Mouse (Mus musculus): ENCODE results near the gene 4930583I09Rik. TPM values are rescaled to one million over a fixed set of nuclear protein-coding genes. Genes with fewer than 3 reads are reported as not detected.

The 4930583I09Rik gene
- polyA plus RNA-seq, 1 experiment from 2014 or later: not detected

Other genes with a start within 250 kb of the 4930583I09Rik start
- 11.9 and 13.7 TPM in 2 replicates for gene Man2a1, start 235.3 kb downstream of the 4930583I09Rik start, polyA plus RNA-seq (2015; fragmentation: Nextera tagmentation; extraction: Ambion mirVana)

Data from stomach, embryonic 16.5 days (tissue).